Mouse (Mus musculus): Measurements from ENCODE around the gene Cttnbp2nl. TPM values are rescaled to one million over a fixed set of nuclear protein-coding genes. Genes with fewer than 3 reads are reported as not detected.

The Cttnbp2nl gene
- polyA plus RNA-seq, 1 experiment = 1.6 TPM

DNA sequence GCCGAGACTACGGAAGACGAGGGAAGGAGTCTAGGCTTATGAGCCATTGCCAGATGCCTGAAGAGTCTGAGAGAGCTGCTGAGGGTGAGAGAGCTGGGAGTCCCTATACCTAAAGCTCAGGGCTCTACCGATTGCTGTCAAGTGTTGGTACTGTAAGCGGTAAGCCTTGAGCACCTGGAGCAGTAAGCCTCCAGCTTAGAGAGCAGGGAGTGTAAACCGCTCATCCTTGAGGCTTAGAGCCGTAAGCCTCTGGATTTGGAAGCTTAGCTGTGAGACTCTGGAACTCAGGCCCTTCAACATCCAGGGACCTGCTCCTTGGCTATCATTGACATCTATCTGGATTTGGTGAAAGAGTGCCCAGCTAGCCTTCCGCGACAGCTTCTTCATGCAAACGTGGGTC, 19.6 kb upstream of the Cttnbp2nl start:
- Histone ChIP-seq H3K4me3 (ENCODE audit: extremely low read depth, insufficient read depth, insufficient read length) (no peak overlapping the region), H3K27ac (ENCODE audit: insufficient read depth, low read length) (no peak overlapping the region), H3K4me1 (ENCODE audit: control insufficient read depth, insufficient read depth, insufficient read length) (no peaks in the 10 kb centered on the region), H3K27me3 (ENCODE audit: control insufficient read depth, insufficient read depth, low read length) (no peaks in the 10 kb centered on the region), H3K36me3 (ENCODE audit: control insufficient read depth, insufficient read depth, low read length) (no peaks in the 10 kb centered on the region)
- DNase-seq (ENCODE audit: low read depth in 1 of 2, low spot score in 2 of 2) = no peak
- WGBS = 91% methylated on average over 10 of the region's 10 CpGs
- no peak for TF ChIP-seq POLR2A (IDR thresholded peaks at IDR 0.05; ENCODE audit: low read depth, low read length)
- no peak for TF ChIP-seq CTCF (IDR thresholded peaks at IDR 0.05; ENCODE audit: extremely low read depth, insufficient read depth, insufficient read length, insufficient replicate concordance)

DNA sequence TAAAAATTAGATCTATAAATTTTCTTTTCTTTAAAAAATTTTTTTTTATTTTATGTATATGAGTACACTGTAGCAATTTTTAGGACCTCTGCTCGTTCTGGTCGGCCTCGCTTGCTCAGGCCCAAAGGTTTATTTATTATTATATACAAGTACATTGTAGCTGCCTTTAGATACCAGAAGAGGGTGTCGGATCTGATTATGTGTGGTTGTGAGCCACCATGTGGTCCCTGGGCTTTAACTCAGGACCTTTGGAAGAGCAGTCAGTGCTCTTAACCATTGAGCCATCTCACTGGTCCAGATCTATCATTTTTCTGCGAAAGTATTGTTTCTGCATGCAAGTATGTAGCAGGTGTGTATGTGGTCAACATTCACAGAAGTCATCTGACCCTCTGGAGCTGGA, 18.3 kb upstream of the Cttnbp2nl start:
- no peaks in the 10 kb centered on the region for H3K27me3 ChIP-seq (ENCODE audit: control insufficient read depth, insufficient read depth, low read length)
- no peaks in the 10 kb centered on the region for H3K4me1 ChIP-seq (ENCODE audit: control insufficient read depth, insufficient read depth, insufficient read length)
- WGBS = 93% methylated on average over 5 of the region's 5 CpGs
- H3K27ac ChIP-seq (ENCODE audit: insufficient read depth, low read length) = no peak overlapping the region
- no peak overlapping the region for H3K4me3 ChIP-seq (ENCODE audit: extremely low read depth, insufficient read depth, insufficient read length)
- H3K36me3 ChIP-seq (ENCODE audit: control insufficient read depth, insufficient read depth, low read length) = no peaks in the 10 kb centered on the region
- DNase-seq (ENCODE audit: low read depth in 1 of 2, low spot score in 2 of 2) = no peak
- TF ChIP-seq CTCF (IDR thresholded peaks at IDR 0.05; ENCODE audit: extremely low read depth, insufficient read depth, insufficient read length, insufficient replicate concordance) = no peak
- TF ChIP-seq POLR2A (IDR thresholded peaks at IDR 0.05; ENCODE audit: low read depth, low read length) = no peak

DNA sequence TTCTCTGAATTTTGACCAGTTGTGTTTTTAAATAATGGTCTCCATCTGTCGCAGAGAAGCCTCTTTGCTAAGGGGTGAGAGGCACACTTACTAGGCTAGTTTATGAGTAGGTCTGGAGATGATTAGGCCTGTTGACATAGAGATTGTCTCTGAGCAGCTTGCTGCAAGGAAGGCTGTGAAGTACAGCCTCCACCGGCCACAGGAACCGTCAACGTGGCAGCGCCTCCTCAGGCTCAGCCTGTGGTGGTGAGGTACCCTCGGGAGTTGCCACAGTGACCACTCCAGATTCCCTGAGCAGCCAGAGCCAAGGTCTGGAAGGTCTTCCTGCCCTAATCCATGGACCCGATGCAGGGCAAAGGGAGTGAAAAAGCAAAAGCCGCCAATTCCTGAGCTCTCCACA, 17.6 kb upstream of the Cttnbp2nl start:
- Histone ChIP-seq H3K4me1 (ENCODE audit: control insufficient read depth, insufficient read depth, insufficient read length) (no peaks in the 10 kb centered on the region), H3K36me3 (ENCODE audit: control insufficient read depth, insufficient read depth, low read length) (no peaks in the 10 kb centered on the region), H3K4me3 (ENCODE audit: extremely low read depth, insufficient read depth, insufficient read length) (no peak overlapping the region), H3K27me3 (ENCODE audit: control insufficient read depth, insufficient read depth, low read length) (no peaks in the 10 kb centered on the region), H3K27ac (ENCODE audit: insufficient read depth, low read length) (no peak overlapping the region)
- no peak for DNase-seq (ENCODE audit: low read depth in 1 of 2, low spot score in 2 of 2)
- TF ChIP-seq POLR2A (IDR thresholded peaks at IDR 0.05; ENCODE audit: low read depth, low read length) (no peak), CTCF (IDR thresholded peaks at IDR 0.05; ENCODE audit: extremely low read depth, insufficient read depth, insufficient read length, insufficient replicate concordance) (no peak)
- 88% methylated on average over 8 of the region's 8 CpGs for WGBS

DNA sequence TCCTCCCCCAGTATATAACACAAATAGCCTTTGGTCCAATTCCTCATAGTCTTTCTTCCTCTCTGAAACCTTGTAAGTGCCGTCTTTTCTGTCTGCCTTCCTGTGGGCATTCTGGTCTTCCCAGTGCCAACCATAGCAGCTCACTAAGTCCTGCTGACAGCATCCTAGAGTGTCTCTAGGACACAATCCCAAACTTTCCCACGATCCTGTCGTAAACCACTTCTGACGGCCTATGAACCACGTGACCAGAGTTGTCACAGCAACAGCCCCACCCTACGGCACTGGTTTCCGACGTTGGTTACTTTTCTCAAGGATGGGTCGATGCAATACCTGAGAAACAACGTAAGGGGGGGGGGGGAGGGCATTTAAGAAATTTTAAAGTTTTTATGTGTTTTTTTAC, 13.6 kb upstream of the Cttnbp2nl start, which contains the start of gene 4930564D02Rik:
TSS of gene 4930564D02Rik (plus strand) at position 301 of the 400 bp plus-strand sequence.
- no peak within 1 kb of the TSS for H3K4me3 ChIP-seq (ENCODE audit: extremely low read depth, insufficient read depth, insufficient read length)
- 85% methylated on average over 10 of the region's 10 CpGs for WGBS
- H3K4me1 ChIP-seq (ENCODE audit: control insufficient read depth, insufficient read depth, insufficient read length) = no peaks in the 10 kb centered on the region
- TF ChIP-seq POLR2A (IDR thresholded peaks at IDR 0.05; ENCODE audit: low read depth, low read length) = no peak
- no peak for TF ChIP-seq CTCF (IDR thresholded peaks at IDR 0.05; ENCODE audit: extremely low read depth, insufficient read depth, insufficient read length, insufficient replicate concordance)
- DNase-seq (ENCODE audit: low read depth in 1 of 2, low spot score in 2 of 2) = no peak
- no peaks in the 10 kb centered on the region for H3K36me3 ChIP-seq (ENCODE audit: control insufficient read depth, insufficient read depth, low read length)
- H3K27ac ChIP-seq (ENCODE audit: insufficient read depth, low read length) = no peak within 1 kb of the TSS
- no peaks in the 10 kb centered on the region for H3K27me3 ChIP-seq (ENCODE audit: control insufficient read depth, insufficient read depth, low read length)

DNA sequence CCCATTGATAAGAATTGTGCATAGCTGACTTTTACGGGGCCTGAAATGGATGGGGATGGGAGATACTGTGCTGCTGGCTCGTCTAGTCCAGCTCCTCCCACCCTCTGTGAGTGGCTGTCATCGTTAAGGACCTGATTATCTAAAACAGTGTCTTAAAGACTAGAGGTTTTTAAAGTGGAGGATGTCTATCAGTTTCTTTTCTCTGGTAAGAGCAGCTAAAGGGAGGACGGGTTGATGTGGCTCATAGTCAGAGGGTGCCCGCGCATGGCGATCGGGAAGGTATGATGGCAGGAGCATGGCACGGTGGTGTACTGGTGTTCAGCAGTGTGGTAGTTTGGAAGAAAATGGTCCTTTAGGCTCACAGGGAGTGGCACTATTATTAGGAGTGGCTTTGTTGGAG, 9.7 kb upstream of the Cttnbp2nl start:
- TF ChIP-seq POLR2A (IDR thresholded peaks at IDR 0.05; ENCODE audit: low read depth, low read length) = no peak
- no peak for TF ChIP-seq CTCF (IDR thresholded peaks at IDR 0.05; ENCODE audit: extremely low read depth, insufficient read depth, insufficient read length, insufficient replicate concordance)
- Histone ChIP-seq H3K4me1 (ENCODE audit: control insufficient read depth, insufficient read depth, insufficient read length) (no peaks in the 10 kb centered on the region), H3K27ac (ENCODE audit: insufficient read depth, low read length) (no peak overlapping the region), H3K4me3 (ENCODE audit: extremely low read depth, insufficient read depth, insufficient read length) (no peak overlapping the region), H3K27me3 (ENCODE audit: control insufficient read depth, insufficient read depth, low read length) (0 out of 2 replicates have a peak, but pooled peaks cover 1% of the 10 kb centered on the region), H3K36me3 (ENCODE audit: control insufficient read depth, insufficient read depth, low read length) (no peaks in the 10 kb centered on the region)
- 80% methylated on average over 9 of the region's 9 CpGs for WGBS
- DNase-seq (ENCODE audit: low read depth in 1 of 2, low spot score in 2 of 2) = no peak

DNA sequence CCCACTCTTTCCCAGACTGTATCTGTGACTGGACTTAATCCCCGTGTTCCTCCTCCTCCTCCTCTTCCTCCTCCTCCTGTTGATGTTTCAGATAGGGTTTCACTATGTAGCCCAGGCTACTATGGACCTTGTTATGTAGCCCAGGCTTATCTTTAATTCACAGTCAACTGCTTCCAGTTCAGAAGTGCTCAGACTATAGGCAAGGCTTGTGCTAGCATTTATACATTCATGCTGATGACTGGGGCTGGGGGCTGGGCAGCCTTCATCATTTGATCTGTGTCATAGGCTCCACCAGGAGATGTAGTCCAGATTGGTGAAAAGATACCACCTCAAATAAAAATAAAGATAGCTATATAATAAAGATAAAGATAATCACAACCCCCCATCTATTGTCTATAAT, 9.0 kb upstream of the Cttnbp2nl start:
- Histone ChIP-seq H3K27me3 (ENCODE audit: control insufficient read depth, insufficient read depth, low read length) (0 out of 2 replicates have a peak, but pooled peaks cover 1% of the 10 kb centered on the region), H3K4me3 (ENCODE audit: extremely low read depth, insufficient read depth, insufficient read length) (no peak overlapping the region), H3K4me1 (ENCODE audit: control insufficient read depth, insufficient read depth, insufficient read length) (no peaks in the 10 kb centered on the region), H3K27ac (ENCODE audit: insufficient read depth, low read length) (no peak overlapping the region), H3K36me3 (ENCODE audit: control insufficient read depth, insufficient read depth, low read length) (no peaks in the 10 kb centered on the region)
- no peak for DNase-seq (ENCODE audit: low read depth in 1 of 2, low spot score in 2 of 2)
- WGBS = 63% methylated on average over 1 of the region's 1 CpGs
- no peak for TF ChIP-seq CTCF (IDR thresholded peaks at IDR 0.05; ENCODE audit: extremely low read depth, insufficient read depth, insufficient read length, insufficient replicate concordance)
- TF ChIP-seq POLR2A (IDR thresholded peaks at IDR 0.05; ENCODE audit: low read depth, low read length) = no peak

DNA sequence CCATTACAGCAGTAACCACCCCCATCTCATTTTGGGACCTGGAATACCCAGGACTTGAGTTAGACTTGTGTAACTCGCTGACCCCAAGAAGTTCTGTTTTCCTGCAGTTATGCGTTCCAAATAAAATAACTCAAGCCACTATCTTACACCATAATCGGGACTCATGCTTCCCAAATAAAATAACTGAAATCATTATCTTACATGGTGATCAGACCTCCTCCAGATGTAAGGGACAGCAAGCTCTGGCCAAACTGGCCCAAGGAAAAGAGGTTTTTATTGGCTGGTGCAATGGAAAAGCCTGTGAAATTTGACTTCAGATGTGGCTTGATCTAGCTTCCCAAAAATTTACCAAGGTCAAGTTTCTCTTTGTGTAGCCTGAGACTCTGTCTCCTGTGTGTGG, 8.6 kb upstream of the Cttnbp2nl start:
- Histone ChIP-seq H3K36me3 (ENCODE audit: control insufficient read depth, insufficient read depth, low read length) (no peaks in the 10 kb centered on the region), H3K4me1 (ENCODE audit: control insufficient read depth, insufficient read depth, insufficient read length) (no peaks in the 10 kb centered on the region), H3K4me3 (ENCODE audit: extremely low read depth, insufficient read depth, insufficient read length) (no peak overlapping the region), H3K27ac (ENCODE audit: insufficient read depth, low read length) (no peak overlapping the region), H3K27me3 (ENCODE audit: control insufficient read depth, insufficient read depth, low read length) (0 out of 2 replicates have a peak, but pooled peaks cover 1% of the 10 kb centered on the region)
- no peak for DNase-seq (ENCODE audit: low read depth in 1 of 2, low spot score in 2 of 2)
- TF ChIP-seq CTCF (IDR thresholded peaks at IDR 0.05; ENCODE audit: extremely low read depth, insufficient read depth, insufficient read length, insufficient replicate concordance) (no peak), POLR2A (IDR thresholded peaks at IDR 0.05; ENCODE audit: low read depth, low read length) (no peak)
- 84% methylated on average over 3 of the region's 3 CpGs for WGBS

Data from spleen, adult 2 months (tissue).